Mouse (Mus musculus) layer of hippocampus, postnatal 36 days (tissue): ENCODE results near the gene Ntn4. TPM values are rescaled to one million over a fixed set of nuclear protein-coding genes. Genes with fewer than 3 reads are reported as not detected.

Experiments
- DNase-seq, 2 experiments: peaks; one replicate each; pipeline ENCODE4 v3.0.0; 2022
- total RNA-seq, 2 experiments: library from RNA; stranded (reverse); gene quantifications; 2 replicates each; pipeline ENCODE4 v1.2.3; 2021

Ntn4 gene
- total RNA-seq: 1 to 10 TPM; 6.0 to 6.2 TPM

- no peak for DNase-seq
Observed at GRCm38 (mm10) chr10:93640521-93640952, at the start of gene Ntn4. Gene Ntn4 (plus strand): TSS chr10:93640681.

- no peak for DNase-seq
Observed at GRCm38 (mm10) chr10:93592456-93592855, 48.0 kb upstream of the Ntn4 start.

GRCm38 (mm10) chr10:93594022-93594482 is 46.4 kb upstream of the Ntn4 start:
- DNase-seq: peak; percentile 83 to 84

GRCm38 (mm10) chr10:93595831-93596230 is 44.6 kb upstream of the Ntn4 start:
- no peak for DNase-seq

DNA sequence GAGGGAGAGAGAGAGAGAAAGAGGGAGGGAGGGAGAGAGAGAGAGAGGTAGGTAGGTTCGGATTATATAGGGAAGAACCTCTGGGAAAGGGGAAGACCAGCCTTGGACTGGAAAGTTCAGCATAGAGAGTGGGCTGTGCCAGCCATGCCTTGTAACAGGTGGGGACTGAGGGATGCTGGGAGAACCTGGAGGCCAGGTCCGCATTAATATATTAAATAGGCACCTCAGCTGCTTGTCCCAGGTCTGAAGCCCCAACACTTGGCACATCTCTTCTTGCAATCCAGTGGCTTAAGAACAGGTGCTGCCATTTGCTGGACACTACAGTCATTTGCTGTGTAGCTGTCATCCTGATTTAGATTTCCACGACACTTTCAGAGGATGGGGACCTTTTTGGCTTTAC is 43.8 kb upstream of the Ntn4 start:
- DNase-seq: no peak

DNA sequence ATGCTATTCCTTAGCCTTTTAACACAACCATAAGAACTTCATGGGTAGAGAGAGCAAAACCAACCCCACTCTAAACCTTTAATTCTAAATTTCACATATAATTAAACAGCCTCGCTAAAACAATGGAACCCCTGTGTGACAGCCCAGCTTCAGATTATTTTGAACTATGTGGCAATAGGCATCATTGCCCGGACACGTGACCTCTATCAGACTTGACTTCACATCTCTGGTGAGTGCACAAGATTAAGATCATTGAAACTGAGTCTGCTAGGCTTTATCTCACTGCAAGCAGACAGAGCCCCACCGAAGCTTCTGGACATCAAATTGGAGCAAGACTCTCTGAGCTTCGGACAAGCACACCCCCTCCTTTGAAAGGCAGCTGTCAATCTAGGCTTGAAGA is 38.2 kb upstream of the Ntn4 start:
- no peak for DNase-seq

DNA sequence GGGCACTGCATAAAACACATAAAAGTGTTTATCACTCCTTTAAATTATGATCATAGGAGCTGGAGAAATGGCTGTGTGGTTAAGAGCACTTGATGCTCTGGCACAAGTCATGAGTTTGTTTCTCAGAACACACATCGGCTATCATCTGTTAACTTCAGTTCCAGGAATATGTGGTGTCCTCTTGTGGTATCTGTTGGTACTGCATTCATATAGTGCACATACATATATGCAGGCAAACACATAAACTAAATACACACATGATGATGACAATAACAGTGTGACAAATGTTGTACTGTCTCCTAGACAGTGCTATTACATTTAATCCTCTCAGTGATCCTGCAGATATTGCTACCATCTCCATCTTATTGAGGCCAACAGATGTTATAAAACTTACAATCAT is 37.2 kb upstream of the Ntn4 start:
- DNase-seq: no peak

DNA sequence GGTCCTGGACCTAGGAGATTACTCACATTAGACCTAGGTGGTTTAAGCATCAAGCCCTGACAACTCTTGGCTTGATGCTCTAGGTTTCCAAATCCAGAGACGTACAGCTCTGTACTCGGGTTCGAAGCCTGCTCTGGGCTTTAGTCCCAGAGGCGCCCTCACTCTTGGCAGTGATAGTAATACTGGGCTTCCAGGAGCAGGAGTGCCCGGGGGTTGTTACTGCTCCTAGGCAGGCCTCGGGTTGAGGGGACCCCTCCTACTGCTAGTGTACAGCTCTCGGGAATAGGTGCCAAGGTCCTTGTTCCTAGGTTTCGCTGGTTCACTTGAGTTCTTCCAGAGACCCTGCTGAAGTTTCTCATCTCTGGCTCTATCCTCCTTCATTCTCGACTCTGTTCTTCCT is 34.2 kb upstream of the Ntn4 start:
- DNase-seq: no peak

DNA sequence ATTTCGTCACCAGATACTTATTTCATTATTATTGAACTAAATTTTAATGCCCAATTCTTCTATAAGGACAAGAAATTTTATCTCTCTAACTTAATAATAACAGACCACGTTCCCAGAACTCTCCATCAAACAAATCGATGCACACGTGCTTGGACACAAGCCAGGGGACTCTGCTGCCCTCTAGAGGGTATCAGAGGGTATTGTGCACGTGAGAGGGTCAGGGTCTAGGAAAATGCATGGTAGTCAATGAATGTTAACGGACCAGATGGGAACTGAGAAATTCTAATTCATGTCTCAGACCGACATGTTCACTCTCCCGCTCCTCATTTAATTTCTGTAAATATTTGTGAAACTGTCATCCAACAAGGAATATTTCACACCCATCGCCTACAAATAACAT is 32.4 kb upstream of the Ntn4 start:
- DNase-seq: no peak

GRCm38 (mm10) chr10:93609236-93609635 is 31.2 kb upstream of the Ntn4 start:
- no peak for DNase-seq

- DNase-seq: no peak
Observed at GRCm38 (mm10) chr10:93610896-93611295, 29.6 kb upstream of the Ntn4 start.

DNA sequence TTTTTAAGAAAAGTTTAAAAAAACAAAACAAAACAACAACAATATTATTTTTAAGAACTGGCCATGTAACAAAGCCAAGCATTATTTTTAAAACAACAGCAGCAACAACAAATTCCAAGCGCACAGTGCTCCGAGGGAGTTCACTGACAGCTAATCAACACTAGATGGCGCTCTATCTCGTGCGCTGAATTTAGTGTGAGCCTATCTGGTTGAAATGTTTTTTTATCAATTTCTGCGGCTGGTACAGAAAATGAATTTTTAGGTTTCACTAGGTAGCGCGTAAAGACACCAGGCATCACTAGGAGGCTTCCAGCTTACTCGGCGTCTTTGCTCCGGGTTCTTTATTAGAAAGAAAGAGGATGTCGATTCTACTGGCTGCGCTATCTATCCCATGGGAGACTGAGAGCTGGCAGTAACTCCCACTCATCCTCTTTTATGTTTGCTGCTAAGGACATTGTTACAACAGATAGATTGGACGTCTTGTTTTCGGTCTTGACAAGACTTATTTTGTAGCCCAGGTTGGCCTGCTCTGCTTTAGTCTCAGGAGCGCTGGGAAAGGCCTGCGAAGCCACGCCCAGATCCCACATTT is 29.0 kb upstream of the Ntn4 start:
- DNase-seq: peak; percentile 14 to 18

- no peak for DNase-seq
Observed at GRCm38 (mm10) chr10:93614850-93615249, 25.6 kb upstream of the Ntn4 start.

DNA sequence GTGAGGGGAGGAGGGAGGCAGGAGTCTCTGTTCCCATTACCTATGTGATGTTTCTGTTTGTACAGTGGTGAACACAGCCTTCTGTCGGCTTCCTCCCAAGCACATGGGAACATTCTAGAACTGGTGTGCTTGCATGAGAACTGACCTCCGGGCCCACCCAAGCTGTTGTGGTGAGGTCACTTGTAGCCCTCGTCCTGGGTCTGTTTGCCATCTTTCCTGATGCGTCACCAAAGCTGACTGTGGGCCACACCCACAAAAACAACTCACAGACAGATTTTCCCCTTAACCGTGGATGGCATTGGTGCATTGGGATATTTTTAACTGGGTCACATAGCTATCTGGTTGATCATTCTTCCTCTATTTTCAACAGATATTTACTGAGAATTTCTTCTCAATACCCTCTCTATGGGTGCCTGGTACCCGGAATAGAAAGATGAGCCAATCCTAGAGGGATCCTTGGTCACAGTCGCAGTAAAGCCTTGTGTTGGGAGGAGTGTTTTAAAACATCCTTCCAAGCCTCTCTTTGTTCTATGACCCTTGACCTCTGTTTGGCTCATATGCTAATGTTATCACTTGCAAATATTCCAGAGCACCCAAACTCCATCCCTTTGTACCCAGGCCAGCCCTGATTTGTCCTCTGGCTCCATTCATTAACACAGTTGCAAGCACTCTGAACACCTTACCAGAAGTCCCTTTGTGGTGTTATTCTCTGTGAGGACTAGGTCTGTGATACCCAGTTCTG is 19.9 kb upstream of the Ntn4 start:
- DNase-seq: no peak

DNA sequence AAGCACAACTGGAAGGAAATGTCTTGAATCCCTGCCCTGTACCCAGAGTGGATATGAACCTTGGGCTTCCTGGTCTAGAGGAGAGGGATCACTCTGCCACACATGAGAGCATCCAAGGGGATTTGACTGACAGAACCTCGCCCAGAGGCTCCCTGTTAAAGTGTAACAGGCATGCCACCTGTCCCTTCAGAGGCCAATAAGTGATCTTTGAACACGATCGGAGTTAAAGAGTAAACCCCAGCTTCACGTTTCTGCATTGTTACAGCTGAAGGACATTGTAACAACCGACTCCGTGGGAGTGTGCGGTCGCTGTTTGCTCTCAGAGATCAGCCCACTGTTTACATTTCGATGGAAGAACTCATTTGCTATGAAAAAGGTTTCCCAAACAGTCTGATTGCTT is 16.8 kb upstream of the Ntn4 start:
- DNase-seq: no peak

- DNase-seq: no peak
Observed at GRCm38 (mm10) chr10:93624151-93624550, 16.3 kb upstream of the Ntn4 start.

- no peak for DNase-seq
Observed at GRCm38 (mm10) chr10:93630310-93630709, 10.2 kb upstream of the Ntn4 start.

DNA sequence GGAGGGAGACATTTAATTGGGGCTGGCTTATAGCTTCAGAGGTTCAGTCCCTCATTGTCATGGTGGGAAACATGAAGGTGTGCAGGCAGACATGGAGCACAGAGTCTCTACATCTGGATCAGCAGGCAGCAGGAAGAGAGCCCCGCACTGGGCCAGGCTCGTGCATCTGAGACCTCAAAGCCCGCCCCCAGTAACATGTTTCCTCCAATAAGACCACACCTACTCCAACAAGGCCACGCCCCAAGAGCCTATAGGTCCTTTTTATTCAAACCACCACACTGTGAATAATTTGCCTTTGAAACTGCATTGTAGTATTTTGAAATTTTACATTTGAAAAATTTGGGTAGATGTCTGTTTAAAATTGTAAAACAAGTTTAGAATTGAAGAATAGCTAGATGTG is 8.4 kb upstream of the Ntn4 start:
- no peak for DNase-seq

GRCm38 (mm10) chr10:93633563-93633962 is 6.9 kb upstream of the Ntn4 start:
- DNase-seq: peak; percentile 12 to 32

GRCm38 (mm10) chr10:93633971-93634370 is 6.5 kb upstream of the Ntn4 start:
- DNase-seq: no peak

DNA sequence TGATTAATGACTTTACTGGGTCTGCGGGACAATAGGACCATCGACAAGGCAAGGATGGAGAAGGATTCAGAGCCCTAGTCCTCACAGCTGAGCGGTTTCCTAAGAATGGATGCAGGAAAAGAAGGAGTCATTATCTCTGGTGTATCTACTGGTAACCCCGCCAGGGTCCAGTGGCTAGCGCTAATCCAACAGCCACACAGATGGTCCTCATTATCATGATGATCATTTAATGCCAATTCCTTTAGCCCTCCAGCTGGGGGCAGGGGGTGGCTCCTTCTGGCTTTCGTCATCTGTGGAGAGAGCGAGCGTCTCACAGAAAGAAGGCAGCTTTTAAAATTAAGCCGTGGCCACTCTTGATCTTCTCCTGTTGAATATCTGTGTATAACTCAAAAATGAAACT is 4.5 kb upstream of the Ntn4 start:
- DNase-seq: no peak

- peak in 1 of 2 experiments; percentile 4 for DNase-seq
Observed at GRCm38 (mm10) chr10:93640953-93641820, 706 bp downstream of the Ntn4 start.
